Mouse (Mus musculus): ENCODE measurements around the gene Fpr-rs6. TPM values are rescaled to one million over a fixed set of nuclear protein-coding genes. Genes with fewer than 3 reads are reported as not detected.

Gene Fpr-rs6
- not detected for polyA plus RNA-seq (2014; fragmentation: Illumina TruSeq; extraction: RNeasy Lipid Tissue Mini Kit (QIAGEN cat#74804); ENCODE audit: low read depth, low replicate concordance)

DNA sequence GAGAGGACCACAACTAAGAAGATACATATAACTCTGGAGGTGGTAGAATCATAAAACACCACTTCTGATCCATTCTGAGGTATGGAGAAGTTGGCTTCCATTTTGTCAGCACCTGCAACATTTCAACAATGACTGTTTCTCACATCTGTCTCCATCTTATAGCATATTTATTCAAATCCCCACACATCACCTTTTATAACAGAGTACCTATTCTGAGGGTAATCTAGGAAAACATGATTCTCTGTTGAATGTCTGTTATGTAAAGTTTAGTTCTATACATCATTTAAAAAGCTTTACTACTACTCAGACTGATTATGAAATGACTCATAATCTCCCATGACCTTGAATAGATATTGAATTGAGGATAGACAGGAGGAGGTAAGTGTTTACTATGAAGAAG is at the start of gene Fpr-rs6:
Gene Fpr-rs6, minus strand, starts transcription at position 101 of the 400 bp plus-strand sequence.

Other genes starting within 250 kb of the Fpr-rs6 start
- gene Vmn2r104, start 134.8 kb downstream of the Fpr-rs6 start, polyA plus RNA-seq (2014; fragmentation: Illumina TruSeq; extraction: RNeasy Lipid Tissue Mini Kit (QIAGEN cat#74804); ENCODE audit: low read depth, low replicate concordance) = not detected
- not detected for gene Fpr-rs7, start 68.9 kb downstream of the Fpr-rs6 start, polyA plus RNA-seq (2014; fragmentation: Illumina TruSeq; extraction: RNeasy Lipid Tissue Mini Kit (QIAGEN cat#74804); ENCODE audit: low read depth, low replicate concordance)
- not detected for gene Vmn2r105, start 52.0 kb upstream of the Fpr-rs6 start, polyA plus RNA-seq (2014; fragmentation: Illumina TruSeq; extraction: RNeasy Lipid Tissue Mini Kit (QIAGEN cat#74804); ENCODE audit: low read depth, low replicate concordance)
- gene Vmn2r106, start 102.5 kb upstream of the Fpr-rs6 start, polyA plus RNA-seq (2014; fragmentation: Illumina TruSeq; extraction: RNeasy Lipid Tissue Mini Kit (QIAGEN cat#74804); ENCODE audit: low read depth, low replicate concordance) = not detected
- gene Vmn2r107, start 162.1 kb upstream of the Fpr-rs6 start, polyA plus RNA-seq (2014; fragmentation: Illumina TruSeq; extraction: RNeasy Lipid Tissue Mini Kit (QIAGEN cat#74804); ENCODE audit: low read depth, low replicate concordance) = not detected
- not detected for gene Vmn1r224, start 231.0 kb upstream of the Fpr-rs6 start, polyA plus RNA-seq (2014; fragmentation: Illumina TruSeq; extraction: RNeasy Lipid Tissue Mini Kit (QIAGEN cat#74804); ENCODE audit: low read depth, low replicate concordance)